Mouse (Mus musculus) adrenal gland, adult (tissue): ENCODE results near the gene Armcx5.
A peak's percentile ranks its signal among the peaks of the same experiment; 100 is the strongest.

Experiments used
- DNase-seq, 2 experiments: peaks; one replicate each; pipeline ENCODE4 v3.0.0; 2022 to 2023; ENCODE audit warnings: low spot score in 1 of 2; ENCODE audit not compliant: inconsistent age in 2 of 2

Gene Armcx5

DNA sequence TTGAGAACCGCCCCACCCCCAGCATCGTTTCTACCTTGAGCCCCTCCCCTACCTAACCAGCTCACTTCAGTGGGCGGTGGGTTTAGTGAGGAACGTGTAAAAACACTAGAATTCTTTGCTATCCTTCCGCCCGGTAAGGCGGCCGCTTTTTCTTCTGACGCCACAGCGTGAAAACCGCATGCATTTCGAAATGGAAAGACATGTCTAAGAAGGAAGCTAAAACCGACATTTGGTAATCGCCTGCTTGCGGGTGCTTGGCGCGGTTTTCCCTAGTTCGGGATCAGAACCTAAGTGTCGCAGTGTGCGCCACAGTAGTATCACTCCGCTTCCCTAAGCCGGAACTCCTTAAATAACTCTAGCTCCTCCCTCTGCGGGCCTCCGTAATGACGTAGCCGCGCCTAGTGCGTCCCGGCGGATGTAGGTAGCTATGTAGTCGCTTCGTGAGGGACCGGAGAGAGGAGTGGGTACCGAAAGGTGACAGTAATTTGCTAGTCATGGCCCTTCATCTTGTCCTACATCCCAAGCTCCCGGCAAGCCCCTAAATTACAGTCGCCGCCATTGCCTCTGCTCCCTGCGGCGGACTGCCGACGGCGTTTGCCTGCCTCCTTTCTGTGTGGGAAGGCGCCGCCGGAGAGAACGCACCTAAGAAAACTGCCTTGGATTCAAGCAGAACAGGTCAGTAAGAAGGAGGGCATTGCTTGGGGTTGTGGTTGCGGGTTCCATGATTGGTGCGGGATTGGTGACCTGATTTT is at the start of gene Armcx5, which contains the start of gene Gprasp1:
Gene Armcx5, plus strand, starts transcription at position 430 of the 752 bp plus-strand sequence.
Gene Gprasp1, plus strand, starts transcription at position 430 of the 752 bp plus-strand sequence.
- DNase-seq, result peak; percentile 89 to 96

DNA sequence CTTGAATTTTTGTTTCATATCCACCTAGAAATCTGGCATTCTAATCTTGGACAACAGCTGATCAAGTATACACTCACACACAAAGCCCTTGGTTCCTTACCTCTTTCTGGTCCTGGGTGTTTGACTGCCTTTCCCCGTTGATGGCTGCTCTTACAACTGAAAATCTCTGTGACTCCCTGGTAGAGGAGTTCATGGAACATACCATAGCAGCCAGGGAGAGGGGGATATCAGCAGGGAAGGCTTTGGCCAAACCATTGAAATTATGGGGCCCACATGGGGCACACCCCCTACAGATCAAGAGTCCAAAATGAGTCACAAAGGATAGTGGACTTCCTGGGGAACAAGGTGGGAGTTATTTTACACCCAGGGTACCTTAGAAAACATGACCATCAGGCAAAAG is 48.9 kb upstream of the Armcx5 start, which contains the start of gene Tcp11x2:
Gene Tcp11x2, minus strand, starts transcription at position 158 of the 400 bp plus-strand sequence.
- DNase-seq, result no peak

DNA sequence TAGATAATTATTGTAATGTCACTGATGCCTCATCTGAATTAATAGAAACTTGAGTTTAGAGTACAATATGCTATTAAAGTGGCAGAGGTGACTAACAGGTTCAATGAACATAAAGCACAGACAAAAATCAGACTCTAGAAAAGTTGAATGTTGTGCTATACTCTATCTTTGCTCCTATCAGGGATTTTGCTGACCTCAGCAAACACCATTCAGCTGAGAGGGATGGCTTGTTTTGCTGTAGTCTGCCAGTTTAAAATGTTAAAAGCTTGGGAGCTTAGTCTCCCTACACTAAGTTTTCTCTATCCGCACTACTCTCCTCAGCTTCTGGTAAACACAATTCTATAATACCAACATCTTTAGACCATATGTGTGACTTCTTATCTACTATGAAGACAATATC is 39.4 kb upstream of the Armcx5 start:
- DNase-seq, result no peak

DNA sequence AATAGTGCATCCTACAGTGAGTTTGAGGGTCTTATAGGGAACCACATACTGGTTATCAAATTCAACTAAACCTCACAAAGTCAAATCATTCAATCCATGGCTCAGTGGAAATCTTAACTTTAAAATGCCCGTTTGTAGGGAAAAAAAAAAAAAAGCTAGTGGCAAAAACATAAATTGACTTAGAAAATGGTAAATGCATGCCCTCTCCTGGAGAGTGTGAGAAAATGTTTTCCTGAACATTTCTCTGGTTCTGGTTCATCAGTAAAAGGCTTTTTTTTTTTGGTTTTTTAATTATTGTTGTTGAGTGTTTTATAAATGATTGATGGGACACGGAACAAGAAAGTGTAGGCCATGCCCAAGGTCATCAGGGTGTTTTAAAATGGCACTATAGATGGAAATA is 38.2 kb upstream of the Armcx5 start:
- no peak for DNase-seq

DNA sequence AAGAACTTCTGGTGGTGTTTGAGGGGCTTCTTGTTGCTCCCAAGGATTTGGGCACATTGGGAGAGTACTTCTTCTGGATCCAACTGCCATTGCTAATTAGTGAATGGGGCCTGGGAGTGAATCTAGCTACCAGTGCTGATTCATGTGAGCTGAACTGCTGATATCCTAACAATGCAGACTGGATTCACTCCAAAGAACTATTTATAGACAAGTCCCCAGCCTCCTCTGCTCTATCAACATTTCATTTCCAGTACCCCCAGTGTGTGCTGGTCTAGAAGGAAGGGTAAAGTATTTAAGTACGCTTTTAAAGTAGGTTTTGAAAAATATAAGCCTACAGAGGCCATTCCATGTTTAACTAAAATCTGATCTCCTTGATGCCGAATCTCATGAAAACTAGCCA is 29.7 kb upstream of the Armcx5 start:
- no peak for DNase-seq

DNA sequence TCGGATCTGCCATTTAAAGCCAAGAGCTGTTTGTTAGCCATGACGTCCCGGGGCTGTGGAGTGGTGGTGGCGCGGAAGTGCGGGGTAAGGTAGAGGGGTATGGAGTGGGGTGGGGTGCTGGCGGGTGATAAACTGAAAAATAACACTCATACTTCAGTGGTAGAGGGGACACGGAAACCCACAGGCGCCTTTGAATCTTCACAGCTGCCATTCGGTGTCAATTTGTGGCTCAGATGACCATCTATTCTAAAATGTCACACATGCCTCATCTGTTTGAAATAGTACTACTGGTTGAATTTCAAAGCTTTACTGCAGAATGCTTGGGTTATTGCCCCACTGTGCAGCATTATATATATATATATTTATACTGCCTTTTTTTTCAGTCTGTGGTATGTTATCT is 17.4 kb upstream of the Armcx5 start, which contains the start of gene Tmsb15a:
Gene Tmsb15a, minus strand, starts transcription at position 101 of the 400 bp plus-strand sequence.
- no peak for DNase-seq

DNA sequence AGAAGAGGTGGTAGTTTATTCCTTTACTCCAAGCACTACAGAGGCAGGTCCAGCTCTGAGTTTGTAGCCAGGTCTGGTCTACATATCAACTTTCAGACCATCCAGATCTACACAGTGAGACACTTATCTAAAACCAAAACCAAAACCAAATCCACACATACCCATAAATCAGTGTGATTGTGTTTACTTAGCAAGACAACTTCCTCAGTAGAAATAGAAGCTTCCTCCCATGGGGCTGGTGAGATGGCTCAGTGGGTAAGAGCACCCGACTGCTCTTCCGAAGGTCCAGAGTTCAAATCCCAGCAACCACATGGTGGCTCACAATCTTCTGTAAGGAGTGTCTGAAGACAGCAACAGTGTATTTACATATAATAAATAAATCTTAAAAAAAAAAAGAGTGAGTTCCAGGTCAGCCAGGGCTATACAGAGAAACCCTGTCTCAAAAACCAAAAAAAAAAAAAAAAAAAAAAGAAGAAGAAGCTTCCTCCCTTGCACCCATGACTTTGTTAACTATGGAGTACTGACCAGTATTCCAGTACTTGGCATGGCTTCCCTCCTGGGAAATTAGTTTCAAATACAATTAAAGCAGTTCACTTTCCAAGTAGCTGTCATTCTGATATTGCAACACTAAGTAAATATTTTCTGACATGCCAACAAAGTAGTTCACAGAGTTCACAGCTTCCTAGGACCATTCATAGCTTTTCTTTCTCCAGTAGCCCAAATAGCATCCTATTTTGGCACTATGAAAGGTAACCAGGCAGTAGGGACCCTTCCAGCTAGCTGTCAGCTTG is 3.6 kb upstream of the Armcx5 start:
- no peak for DNase-seq

DNA sequence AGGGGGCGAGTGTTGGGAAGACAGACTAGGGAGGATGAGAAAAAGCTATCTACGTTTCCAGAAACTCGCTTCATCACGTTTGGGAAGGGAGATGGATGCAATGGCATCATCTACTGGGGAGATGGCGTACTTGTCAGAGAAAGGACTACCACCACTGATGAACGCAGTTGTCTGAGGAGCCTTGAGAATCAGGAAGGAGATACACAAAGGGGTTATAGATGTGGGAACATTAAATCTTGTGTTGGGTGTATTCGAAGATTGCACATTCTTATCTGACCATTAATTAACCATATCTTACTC is 473 bp downstream of the Armcx5 start:
- no peak for DNase-seq

DNA sequence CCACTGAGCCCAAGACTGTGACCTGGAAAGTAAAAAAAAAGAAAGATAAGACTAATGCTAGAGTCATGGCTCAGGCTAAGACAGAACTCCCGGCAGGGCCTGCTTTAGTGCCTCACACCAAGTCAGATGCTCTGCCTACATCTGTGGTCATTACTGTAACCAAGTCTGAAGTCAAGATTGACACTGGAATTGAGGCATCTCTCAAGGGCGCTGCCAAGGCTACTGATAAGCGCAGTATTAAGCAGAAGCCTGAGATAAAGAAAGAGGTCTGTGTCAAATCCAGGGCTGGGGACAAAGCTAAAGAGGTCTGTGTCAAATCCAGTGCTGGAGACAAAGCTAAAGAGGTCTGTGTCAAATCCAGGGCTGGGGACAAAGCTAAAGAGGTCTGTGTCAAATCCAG is 2.8 kb downstream of the Armcx5 start:
- peak in 1 of 2 experiments; percentile 69 for DNase-seq

DNA sequence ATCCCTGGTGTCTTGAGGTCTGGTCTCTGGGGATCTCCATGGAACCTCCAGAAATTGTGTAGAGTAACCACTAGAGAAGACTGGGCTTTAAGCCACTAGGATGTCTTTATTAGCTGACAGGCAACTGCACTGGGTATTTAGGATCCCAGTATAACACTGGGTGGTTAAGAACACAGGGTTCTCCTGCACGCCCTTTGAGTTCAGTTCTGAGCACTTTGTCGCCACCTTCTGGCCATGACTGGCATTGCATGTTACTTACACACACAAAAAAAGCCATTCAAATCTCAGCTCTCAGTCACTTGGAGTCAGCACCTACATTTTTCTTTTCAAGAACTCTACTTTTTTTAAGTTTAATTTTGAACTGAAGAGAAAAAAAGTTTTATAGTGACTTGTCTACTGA is 10.3 kb downstream of the Armcx5 start:
- DNase-seq, result peak; percentile 55 to 84

DNA sequence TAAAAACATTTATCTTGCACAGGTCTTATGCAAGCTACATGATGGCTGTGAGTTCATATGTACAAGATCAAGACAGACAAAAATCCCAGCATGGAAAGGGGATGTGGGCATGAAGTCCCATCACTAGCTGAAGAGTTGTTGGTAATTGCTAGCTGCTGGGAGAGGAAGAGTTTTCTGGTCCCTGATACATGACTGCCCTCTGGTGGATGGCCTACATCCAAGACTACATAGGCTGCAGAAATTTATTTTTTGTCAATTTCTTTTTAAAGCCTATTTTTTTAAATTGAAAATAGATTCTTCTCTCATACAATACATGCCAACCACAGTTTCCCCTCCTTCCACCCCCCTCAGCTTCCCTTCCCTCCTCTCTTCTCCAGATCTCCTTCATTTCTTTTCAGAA is 19.2 kb downstream of the Armcx5 start:
- peak in 1 of 2 experiments; percentile 60 for DNase-seq

DNA sequence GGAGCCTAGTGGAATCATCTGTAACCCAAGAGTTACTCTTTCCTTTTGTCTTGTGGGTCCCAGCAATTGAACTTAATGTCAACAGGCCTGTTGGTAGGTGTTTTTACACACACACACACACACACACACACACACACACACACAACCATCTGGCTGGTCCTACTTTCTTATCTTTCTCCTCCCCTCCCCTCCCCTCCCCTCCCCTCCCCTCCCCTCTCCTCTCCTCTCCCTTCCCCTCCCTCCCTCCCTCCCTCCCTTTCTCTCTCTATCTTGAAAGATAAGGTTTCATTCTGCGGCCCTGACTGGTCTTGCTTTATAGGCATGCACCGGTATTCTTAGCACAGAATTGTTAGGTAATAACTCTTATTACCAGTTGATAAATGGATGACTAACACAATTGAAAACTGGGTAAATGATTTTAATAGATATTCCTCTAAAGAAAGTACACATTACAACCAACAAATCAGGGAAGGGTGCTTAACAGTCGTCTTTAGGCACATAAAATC is 25.6 kb downstream of the Armcx5 start:
- no peak for DNase-seq

DNA sequence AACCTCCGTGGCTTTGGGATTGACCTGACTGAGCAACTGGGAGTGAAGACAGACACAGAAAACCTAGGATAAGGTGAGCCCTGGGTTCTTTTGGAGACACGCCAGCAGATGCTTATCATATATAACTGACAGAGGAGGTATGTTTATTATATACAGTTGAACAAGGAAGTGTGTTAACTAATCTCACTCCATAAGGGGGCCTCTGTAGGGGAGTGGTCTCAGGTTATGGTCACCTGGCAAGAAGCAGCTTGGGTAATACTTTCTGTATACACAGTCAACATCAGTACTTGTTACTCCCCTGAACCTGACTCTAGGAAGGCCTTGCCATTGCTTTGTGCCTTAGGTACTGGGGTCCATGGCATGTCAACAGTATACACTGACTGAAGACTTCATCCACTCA is 26.0 kb downstream of the Armcx5 start:
- DNase-seq, result no peak

DNA sequence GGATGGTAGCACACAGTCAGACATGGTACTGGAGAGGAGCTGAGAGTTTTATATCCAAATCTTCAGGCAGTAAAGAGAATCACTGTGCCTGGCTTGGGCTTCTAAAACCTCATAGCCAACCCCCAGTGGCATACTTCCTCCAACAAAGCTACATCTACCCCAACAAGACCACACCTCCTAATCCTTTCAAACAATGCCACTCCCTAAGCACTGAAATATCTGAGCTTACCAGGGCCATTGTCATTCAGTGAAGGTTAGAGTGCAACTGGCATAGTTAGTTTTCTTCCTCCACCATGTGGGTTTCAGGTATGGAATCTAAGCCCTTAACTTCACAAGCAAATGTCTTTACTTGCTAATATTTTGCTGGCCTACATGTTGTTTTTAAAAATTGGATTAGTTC is 49.0 kb downstream of the Armcx5 start:
- DNase-seq, result no peak

DNA sequence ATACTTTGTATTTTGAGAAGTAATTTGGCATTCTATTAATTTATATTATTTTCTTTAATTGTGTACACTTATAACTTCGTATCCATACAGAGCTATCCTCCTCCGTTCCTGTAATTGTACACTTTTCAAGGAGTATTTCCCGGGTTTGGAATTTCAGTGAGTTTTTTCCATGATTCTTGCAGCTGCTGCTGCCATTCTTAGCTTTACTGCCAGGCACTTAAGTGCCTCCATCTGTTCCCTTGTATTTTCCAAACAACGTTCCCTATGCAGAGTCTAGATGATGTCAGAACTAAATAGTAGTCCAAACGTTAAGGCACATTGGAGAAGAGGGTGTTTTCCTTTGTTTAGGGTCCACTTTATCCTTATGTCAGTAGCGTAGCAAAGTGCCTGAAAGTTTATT is 49.8 kb downstream of the Armcx5 start:
- DNase-seq, result no peak

DNA sequence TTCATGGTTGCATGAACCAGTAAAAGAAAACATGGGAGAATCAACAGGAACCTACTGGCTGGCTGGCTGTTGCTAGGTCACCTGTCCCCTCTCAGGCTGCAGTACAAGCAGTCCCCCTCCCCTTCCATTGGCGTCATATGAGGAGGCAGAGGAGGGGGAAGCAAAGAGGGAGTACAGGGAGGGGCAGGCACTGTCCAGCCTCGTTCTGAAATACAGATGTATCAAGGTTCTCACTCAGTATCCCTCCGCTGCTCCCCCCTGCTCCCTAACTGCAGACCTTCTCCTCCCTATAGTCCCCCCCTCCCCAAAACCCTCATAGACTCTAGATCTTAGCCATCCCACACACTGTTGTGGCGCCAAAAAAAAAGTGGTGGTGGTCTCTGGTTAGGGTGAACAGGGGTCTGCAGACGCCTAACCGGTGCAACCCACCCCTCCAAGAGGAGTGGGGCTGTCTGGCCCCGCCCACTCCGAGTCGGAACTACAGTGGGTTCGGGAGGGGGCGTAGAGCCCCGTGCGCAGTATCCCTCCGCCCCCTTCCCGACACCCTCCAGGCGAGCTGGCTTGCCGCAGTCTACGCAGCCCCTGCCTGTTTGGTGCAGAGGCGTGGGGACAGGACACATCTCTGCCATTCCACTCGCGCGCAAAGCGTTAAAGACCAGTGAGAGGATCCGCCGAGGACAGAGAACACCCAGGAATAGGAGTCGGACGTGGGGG is 53.2 kb downstream of the Armcx5 start:
- peak; percentile 50 to 77 for DNase-seq

DNA sequence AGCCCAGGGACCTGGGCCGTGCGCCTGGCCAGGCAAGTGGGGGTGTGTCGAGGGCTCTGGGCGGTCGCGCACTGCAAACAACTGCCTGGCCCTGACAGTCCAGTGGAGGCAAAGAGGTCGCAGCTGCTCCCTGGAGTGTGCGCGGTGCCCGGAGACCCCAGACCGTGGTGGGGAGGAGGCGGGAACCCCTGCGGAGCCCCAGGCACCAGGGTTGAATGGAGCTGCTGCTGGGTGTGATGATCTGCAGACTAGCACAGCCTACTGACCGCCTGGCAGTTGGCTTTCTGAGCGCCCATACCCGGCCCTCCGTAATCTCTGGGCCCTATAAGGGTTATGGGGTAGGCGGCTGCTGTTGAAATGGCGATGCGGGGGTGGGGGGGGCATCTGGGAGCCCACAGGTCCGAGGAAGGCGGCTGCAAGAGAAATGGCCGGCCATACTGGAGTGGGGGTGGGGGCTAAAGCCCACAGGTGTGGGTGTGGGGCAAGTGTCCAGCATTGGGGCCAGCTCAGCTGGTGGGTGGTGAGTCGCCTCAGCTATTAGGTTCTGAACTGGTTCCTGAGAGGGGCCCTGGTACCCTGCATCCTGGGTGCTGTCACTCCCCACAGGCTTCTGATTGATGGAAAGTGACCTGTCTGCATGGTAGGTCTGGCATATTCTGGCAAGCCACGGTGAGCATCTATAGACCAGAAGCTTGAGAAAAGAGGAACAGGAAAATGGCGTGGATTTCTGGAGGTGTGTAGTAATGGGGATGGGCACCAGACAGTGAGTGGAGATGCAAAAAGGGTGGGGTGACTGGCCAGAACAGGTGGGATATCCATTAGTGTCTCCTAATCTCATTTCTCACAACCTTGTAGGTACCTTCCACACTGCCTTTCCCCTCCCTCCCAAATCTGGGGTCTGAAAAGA is 54.0 kb downstream of the Armcx5 start:
- DNase-seq, result peak; percentile 16 to 55
